Mouse (Mus musculus) MEL (cell line): ENCODE measurements around the gene Tmub2. TPM values are rescaled to one million over a fixed set of nuclear protein-coding genes. Genes with fewer than 3 reads are reported as not detected.
A peak's percentile ranks its signal among the peaks of the same experiment; 100 is the strongest.

ENCODE experiments used
- DNase-seq: peaks from one replicate; pipeline ENCODE4 v3.0.0; 2011; ENCODE audit warnings: low read depth, low spot score
- H3K27ac ChIP-seq: 2 replicates; pipeline ENCODE4 v1.5.1; 2012; ENCODE audit warnings: low read depth, mild to moderate bottlenecking, control low read depth, low read length, moderate library complexity; ENCODE audit not compliant: control insufficient read depth
- H3K27me3 ChIP-seq, 2 experiments: fragments of 150-350 bp in 1 of 2; sonication (generic) in 1 of 2; 2 replicates each; pipeline ENCODE4 v1.6.1; 2012; ENCODE audit warnings: low read length in 2 of 2, mild to moderate bottlenecking in 2 of 2, improper control_type of control experiment in 1 of 2, moderate library complexity in 1 of 2; ENCODE audit not compliant: insufficient read depth in 2 of 2, control insufficient read depth in 1 of 2
- H3K36me3 ChIP-seq, 2 experiments: 2 replicates each; pipeline ENCODE4 v1.6.1; 2012 to 2014; ENCODE audit warnings: low read length in 2 of 2, improper control_type of control experiment in 1 of 2, inconsistent platforms in 1 of 2, mild to moderate bottlenecking in 1 of 2; ENCODE audit not compliant: insufficient read depth in 2 of 2, control insufficient read depth in 1 of 2
- H3K4me1 ChIP-seq, 2 experiments: fragments of 150-350 bp in 1 of 2; sonication (generic) in 1 of 2; 2 replicates each; pipeline ENCODE4 v1.6.1; 2012; ENCODE audit warnings: low read length in 2 of 2, improper control_type of control experiment in 1 of 2, mild to moderate bottlenecking in 1 of 2; ENCODE audit not compliant: insufficient read depth in 2 of 2, control insufficient read depth in 1 of 2
- H3K4me3 ChIP-seq, 2 experiments: fragments of 150-350 bp in 1 of 2; sonication (generic) in 1 of 2; 2 replicates each; pipeline ENCODE4 v1.5.1; 2012; ENCODE audit warnings: low read depth in 2 of 2, low read length in 2 of 2, mild to moderate bottlenecking in 2 of 2, moderate library complexity in 2 of 2, control low read depth in 1 of 2, improper control_type of control experiment in 1 of 2; ENCODE audit not compliant: control insufficient read depth in 1 of 2, insufficient read depth in 1 of 2
- H3K79me2 ChIP-seq: 2 replicates; pipeline ENCODE4 v1.6.1; 2012; ENCODE audit warnings: mild to moderate bottlenecking, low read length, moderate library complexity; ENCODE audit not compliant: control insufficient read depth, poor library complexity, insufficient read depth
- H3K9ac ChIP-seq: 2 replicates; pipeline ENCODE4 v1.6.1; 2012; ENCODE audit warnings: low read depth, mild to moderate bottlenecking, control low read depth, low read length, moderate library complexity; ENCODE audit not compliant: control insufficient read depth, poor library complexity, severe bottlenecking
- H3K9me3 ChIP-seq: fragments of 150-350 bp; sonication (generic); replicated peaks from 2 replicates; pipeline ENCODE4 v1.6.1; 2012; ENCODE audit warnings: mild to moderate bottlenecking, low read length, improper control_type of control experiment, moderate library complexity; ENCODE audit not compliant: insufficient read depth
- ETS1 ChIP-seq: IDR thresholded peaks from 2 replicates; pipeline ENCODE4 v1.6.1; 2012; ENCODE audit warnings: low read depth, mild to moderate bottlenecking, inconsistent platforms, low read length, improper control_type of control experiment, moderate library complexity
- KAT2A ChIP-seq: conservative IDR thresholded peaks from 2 replicates; pipeline ENCODE4 v1.6.1; 2012; ENCODE audit warnings: low read depth, low read length, improper control_type of control experiment, inconsistent platforms
- MAFK ChIP-seq: IDR thresholded peaks from 2 replicates; pipeline ENCODE4 v1.6.1; 2011; ENCODE audit warnings: low read depth, mild to moderate bottlenecking, low read length, improper control_type of control experiment, borderline replicate concordance
- MAX ChIP-seq: IDR thresholded peaks from 2 replicates; pipeline ENCODE4 v1.6.1; 2011; ENCODE audit warnings: low read length, improper control_type of control experiment
- POLR2AphosphoS5 ChIP-seq: IDR thresholded peaks from 2 replicates; pipeline ENCODE4 v1.6.1; 2012; ENCODE audit warnings: low read depth, borderline replicate concordance, mild to moderate bottlenecking, inconsistent platforms, low read length, moderate library complexity, mixed read lengths
- RCOR1 ChIP-seq: IDR thresholded peaks from 2 replicates; pipeline ENCODE4 v1.6.1; 2012; ENCODE audit warnings: low read depth, mild to moderate bottlenecking, inconsistent platforms, low read length, improper control_type of control experiment
- SIN3A ChIP-seq: IDR thresholded peaks from 2 replicates; pipeline ENCODE4 v1.6.1; 2012; ENCODE audit warnings: low read length, improper control_type of control experiment, inconsistent platforms
- polyA plus RNA-seq, 2 experiments: library from polyadenylated mRNA; stranded (reverse) in 1 of 2; unstranded in 1 of 2; fragments of >175 nt in 1 of 2; fragments of >200 nt in 1 of 2; gene quantifications; 2 replicates each; pipeline versions ENCODE4 v1.2.1 to v1.2.4; 2012; ENCODE audit warnings: low replicate concordance in 2 of 2, low read depth in 1 of 2; ENCODE audit not compliant: insufficient read length in 2 of 2, insufficient read depth in 1 of 2, missing spikeins in 1 of 2
- total RNA-seq: library from RNA; depleted of rRNA; stranded (reverse); fragments of 300-350 nt; gene quantifications from 2 replicates; pipeline ENCODE4 v1.2.3, GENCODE M21; 2012; rRNA removed

Tmub2 gene
- total and polyA plus RNA-seq, 3 experiments, result 29.3 to 40.5 TPM; not detected in 1

GRCm38 (mm10) chr11:102337921-102338320, 53.2 kb downstream of the Tmub2 start:
- Histone ChIP-seq H3K9me3 (no peaks in the 10 kb centered on the region), H3K4me3 (no peak overlapping the region), H3K27ac (no peak overlapping the region), H3K79me2 (no peaks in the 10 kb centered on the region), H3K4me1 (peaks cover 0 to 3% of the 10 kb centered on the region in 2 experiments; a peak in 2 of 4 replicates), H3K9ac (no peak overlapping the region), H3K27me3 (peaks cover 13 to 15% of the 10 kb centered on the region in 2 experiments), H3K36me3 (no peaks in the 10 kb centered on the region)
- no peak for TF ChIP-seq RCOR1
- no peak for TF ChIP-seq POLR2AphosphoS5
- TF ChIP-seq MAX, result no peak
- no peak for TF ChIP-seq MAFK
- TF ChIP-seq SIN3A, result no peak
- TF ChIP-seq KAT2A, result no peak
- no peak for TF ChIP-seq ETS1
- DNase-seq, result no peak

GRCm38 (mm10) chr11:102338561-102338960, 53.8 kb downstream of the Tmub2 start:
- DNase-seq, result peak; percentile 64
- Histone ChIP-seq H3K27ac (no peak overlapping the region), H3K79me2 (no peaks in the 10 kb centered on the region)

More at GRCm38 (mm10) chr11:102338561-102338960, 53.8 kb downstream of the Tmub2 start:
- Histone ChIP-seq H3K9me3 (no peaks in the 10 kb centered on the region), H3K4me3 (no peak overlapping the region), H3K27me3 (peaks cover 10 to 13% of the 10 kb centered on the region in 2 experiments), H3K4me1 (peaks cover 0 to 5% of the 10 kb centered on the region in 2 experiments; a peak in 2 of 4 replicates), H3K36me3 (no peaks in the 10 kb centered on the region), H3K9ac (no peak overlapping the region)
- TF ChIP-seq RCOR1, result no peak
- TF ChIP-seq ETS1, result peak; percentile 66

Other genes starting within 250 kb of the Tmub2 start
- gene Cd300lg, start 243.4 kb upstream of the Tmub2 start, total RNA-seq, result 0.08 TPM in 1 of 2 replicates, not detected in the other
- under 1 TPM in 1 of 2 experiments, not detected in 1; 0.26 TPM for gene Cd300lg, start 243.4 kb upstream of the Tmub2 start, polyA plus RNA-seq
- 2.9 and 4.6 TPM in 2 replicates for gene Mpp2, start 196.4 kb upstream of the Tmub2 start, total RNA-seq
- 10 to 100 TPM in 1 of 2 experiments, not detected in 1; 16.3 TPM for gene Mpp2, start 196.4 kb upstream of the Tmub2 start, polyA plus RNA-seq
- not detected in 2 replicates for gene Ppy, start 183.6 kb upstream of the Tmub2 start, total RNA-seq
- gene Ppy, start 183.6 kb upstream of the Tmub2 start, polyA plus RNA-seq, result not detected
- gene Pyy, start 177.1 kb upstream of the Tmub2 start, total RNA-seq, result not detected in 2 replicates
- gene Pyy, start 177.1 kb upstream of the Tmub2 start, polyA plus RNA-seq, result not detected
- gene Nags, start 139.4 kb upstream of the Tmub2 start, total RNA-seq, result 5.4 and 6.6 TPM in 2 replicates
- 1 to 10 TPM in 1 of 2 experiments, not detected in 1; 9.7 TPM for gene Nags, start 139.4 kb upstream of the Tmub2 start, polyA plus RNA-seq
- gene Tmem101, start 128.5 kb upstream of the Tmub2 start, total RNA-seq, result 43.9 and 45.1 TPM in 2 replicates
- gene Tmem101, start 128.5 kb upstream of the Tmub2 start, polyA plus RNA-seq, result 10 to 100 TPM in 1 of 2 experiments, not detected in 1; 30.1 TPM
- gene Lsm12, start 99.6 kb upstream of the Tmub2 start, total RNA-seq, result 74.2 and 75.0 TPM in 2 replicates
- 100 to 1,000 TPM; 128 to 150 TPM for gene Lsm12, start 99.6 kb upstream of the Tmub2 start, polyA plus RNA-seq
- gene G6pc3, start 95.3 kb upstream of the Tmub2 start, total RNA-seq, result 46.4 and 48.9 TPM in 2 replicates
- gene G6pc3, start 95.3 kb upstream of the Tmub2 start, polyA plus RNA-seq, result 100 to 1,000 TPM in 1 of 2 experiments, not detected in 1; 104 TPM
- gene Hdac5, start 54.8 kb upstream of the Tmub2 start, total RNA-seq, result 9.1 and 10.4 TPM in 2 replicates
- gene Hdac5, start 54.8 kb upstream of the Tmub2 start, polyA plus RNA-seq, result 10 to 100 TPM in 1 of 2 experiments, not detected in 1; 29.3 TPM
- 19.5 and 20.0 TPM in 2 replicates for gene BC030867, start 36.0 kb upstream of the Tmub2 start, total RNA-seq
- gene BC030867, start 36.0 kb upstream of the Tmub2 start, polyA plus RNA-seq, result 10 to 100 TPM; 36.2 to 51.7 TPM
- 3.9 and 4.4 TPM in 2 replicates for gene Asb16, start 16.2 kb upstream of the Tmub2 start, total RNA-seq
- 1 to 10 TPM in 1 of 2 experiments, not detected in 1; 8.5 TPM for gene Asb16, start 16.2 kb upstream of the Tmub2 start, polyA plus RNA-seq
- gene Atxn7l3, start 11.7 kb downstream of the Tmub2 start, total RNA-seq, result 40.5 and 46.7 TPM in 2 replicates
- gene Atxn7l3, start 11.7 kb downstream of the Tmub2 start, polyA plus RNA-seq, result 10 to 100 TPM; 39.4 to 53.0 TPM
- gene Ubtf, start 34.8 kb downstream of the Tmub2 start, total RNA-seq, result 151 and 189 TPM in 2 replicates
- 100 to 1,000 TPM in 1 of 2 experiments, 10 to 100 TPM in 1; 76.5 to 145 TPM for gene Ubtf, start 34.8 kb downstream of the Tmub2 start, polyA plus RNA-seq
- 0.23 and 0.36 TPM in 2 replicates for gene Slc4a1, start 81.3 kb downstream of the Tmub2 start, total RNA-seq
- gene Slc4a1, start 81.3 kb downstream of the Tmub2 start, polyA plus RNA-seq, result under 1 TPM in 1 of 2 experiments, not detected in 1; 0.35 TPM
- 0.39 and 0.42 TPM in 2 replicates for gene Rundc3a, start 108.5 kb downstream of the Tmub2 start, total RNA-seq
- gene Rundc3a, start 108.5 kb downstream of the Tmub2 start, polyA plus RNA-seq, result 1 to 10 TPM in 1 of 2 experiments, not detected in 1; 2.1 TPM
- 174 and 183 TPM in 2 replicates for gene Slc25a39, start 123.0 kb downstream of the Tmub2 start, total RNA-seq
- gene Slc25a39, start 123.0 kb downstream of the Tmub2 start, polyA plus RNA-seq, result 100 to 1,000 TPM in 1 of 2 experiments, not detected in 1; 325 TPM
- gene Grn, start 145.4 kb downstream of the Tmub2 start, total RNA-seq, result 14.5 and 14.7 TPM in 2 replicates
- gene Grn, start 145.4 kb downstream of the Tmub2 start, polyA plus RNA-seq, result 10 to 100 TPM in 1 of 2 experiments, not detected in 1; 42.1 TPM
- gene Fam171a2, start 162.8 kb downstream of the Tmub2 start, total RNA-seq, result 1.8 and 2.0 TPM in 2 replicates
- 1 to 10 TPM in 1 of 2 experiments, not detected in 1; 8.8 TPM for gene Fam171a2, start 162.8 kb downstream of the Tmub2 start, polyA plus RNA-seq
- gene Itga2b, start 185.2 kb downstream of the Tmub2 start, total RNA-seq, result 8.3 and 10.7 TPM in 2 replicates
- gene Itga2b, start 185.2 kb downstream of the Tmub2 start, polyA plus RNA-seq, result 10 to 100 TPM in 1 of 2 experiments, not detected in 1; 55.7 TPM